Mouse (Mus musculus) testis, adult 2 months (tissue): ENCODE measurements at regions not wholly inside any gene's neighbourhood (a gene's known extent, or its start where the extent isn't known, plus 50 kb on each side); places are given as distances from the start of the nearest gene placed in this dataset.

Source experiments
- H3K27ac ChIP-seq: fragments of 200-500 bp; 2 replicates; pipeline ENCODE4 v1.5.1; 2012; ENCODE audit warnings: low read depth, low read length; ENCODE audit not compliant: control insufficient read depth, insufficient read depth
- H3K27me3 ChIP-seq: fragments of 200-500 bp; 2 replicates; pipeline ENCODE4 v1.6.1; 2012; ENCODE audit warnings: mild to moderate bottlenecking, low read length, moderate library complexity; ENCODE audit not compliant: control insufficient read depth, insufficient read depth
- H3K36me3 ChIP-seq: fragments of 200-500 bp; 2 replicates; pipeline ENCODE4 v1.6.1; 2012; ENCODE audit warnings: mild to moderate bottlenecking, low read length; ENCODE audit not compliant: control insufficient read depth, insufficient read depth
- H3K4me1 ChIP-seq: fragments of 200-500 bp; 2 replicates; pipeline ENCODE4 v1.6.1; 2012; ENCODE audit warnings: low read length; ENCODE audit not compliant: control insufficient read depth, insufficient read depth
- H3K4me3 ChIP-seq: fragments of 200-500 bp; 2 replicates; pipeline ENCODE4 v1.5.1; 2012; ENCODE audit warnings: low read depth, mild to moderate bottlenecking, low read length, moderate library complexity, mixed read lengths; ENCODE audit not compliant: control insufficient read depth
- CTCF ChIP-seq: fragments of 200-500 bp; IDR thresholded peaks from 2 replicates; pipeline ENCODE4 v1.5.1; 2012; ENCODE audit warnings: low read depth, mild to moderate bottlenecking, inconsistent platforms, low read length, moderate library complexity; ENCODE audit not compliant: control insufficient read depth, insufficient read depth, insufficient replicate concordance
- POLR2A ChIP-seq: fragments of 200-500 bp; IDR thresholded peaks from 2 replicates; pipeline ENCODE4 v1.6.1; 2012; ENCODE audit warnings: low read depth, mild to moderate bottlenecking, inconsistent platforms, low read length, moderate library complexity; ENCODE audit not compliant: control insufficient read depth

- TF ChIP-seq POLR2A (no peak), CTCF (no peak)
- Histone ChIP-seq H3K4me1 (peaks cover 3% of the 10 kb centered on the region), H3K36me3 (no peaks in the 10 kb centered on the region), H3K27ac (no peak overlapping the region), H3K4me3 (no peak overlapping the region), H3K27me3 (no peaks in the 10 kb centered on the region)
These were observed 382.7 kb upstream of the Zfp703 start for GRCm38 (mm10) chr8:26594369-26594920.

- Histone ChIP-seq H3K27me3 (no peaks in the 10 kb centered on the region), H3K36me3 (no peaks in the 10 kb centered on the region), H3K27ac (no peak overlapping the region), H3K4me3 (no peak overlapping the region), H3K4me1 (peaks cover 3% of the 10 kb centered on the region)
- TF ChIP-seq CTCF: no peak
- TF ChIP-seq POLR2A: no peak
These were observed 381.6 kb upstream of the Zfp703 start for GRCm38 (mm10) chr8:26595431-26596018.

GRCm38 (mm10) chr8:26596665-26597362 is 380.3 kb upstream of the Zfp703 start:
- Histone ChIP-seq H3K27me3 (no peaks in the 10 kb centered on the region), H3K4me3 (no peak overlapping the region), H3K4me1 (peaks cover 3% of the 10 kb centered on the region), H3K36me3 (no peaks in the 10 kb centered on the region), H3K27ac (no peak overlapping the region)
- TF ChIP-seq CTCF: no peak
- TF ChIP-seq POLR2A: no peak

- H3K27ac ChIP-seq: no peak overlapping the region
- no peak for TF ChIP-seq CTCF
- TF ChIP-seq POLR2A: no peak
- H3K36me3 ChIP-seq: no peaks in the 10 kb centered on the region
- H3K4me3 ChIP-seq: no peak overlapping the region
- no peaks in the 10 kb centered on the region for H3K27me3 ChIP-seq
- H3K4me1 ChIP-seq: peaks cover 3% of the 10 kb centered on the region
These were observed 378.6 kb upstream of the Zfp703 start for GRCm38 (mm10) chr8:26598520-26598919.

- Histone ChIP-seq H3K36me3 (no peaks in the 10 kb centered on the region), H3K4me1 (no peaks in the 10 kb centered on the region; the same call in none of the 2 replicates), H3K27ac (no peak overlapping the region), H3K4me3 (no peak overlapping the region), H3K27me3 (no peaks in the 10 kb centered on the region)
- TF ChIP-seq CTCF: no peak
- TF ChIP-seq POLR2A: no peak
These were observed 377.0 kb upstream of the Zfp703 start for GRCm38 (mm10) chr8:26600127-26600526.

- H3K27ac ChIP-seq: no peak overlapping the region
- no peak overlapping the region for H3K4me3 ChIP-seq
- no peaks in the 10 kb centered on the region for H3K27me3 ChIP-seq
- TF ChIP-seq POLR2A: no peak
- TF ChIP-seq CTCF: no peak
- H3K36me3 ChIP-seq: no peaks in the 10 kb centered on the region
- H3K4me1 ChIP-seq: no peaks in the 10 kb centered on the region
These were observed 369.1 kb upstream of the Zfp703 start for GRCm38 (mm10) chr8:26608001-26608400.

GRCm38 (mm10) chr8:26608588-26608987 is 368.5 kb upstream of the Zfp703 start:
- no peak for TF ChIP-seq POLR2A
- TF ChIP-seq CTCF: no peak
- Histone ChIP-seq H3K27me3 (no peaks in the 10 kb centered on the region), H3K36me3 (no peaks in the 10 kb centered on the region), H3K27ac (no peak overlapping the region), H3K4me1 (no peaks in the 10 kb centered on the region), H3K4me3 (no peak overlapping the region)
